Mouse (Mus musculus) olfactory bulb, adult 2 months (tissue): ENCODE measurements around the gene Psd. TPM values are rescaled to one million over a fixed set of nuclear protein-coding genes. Genes with fewer than 3 reads are reported as not detected.

Source experiments
- H3K27ac ChIP-seq: fragments of 200-500 bp; 2 replicates; pipeline ENCODE4 v1.5.1; 2012; ENCODE audit warnings: low read depth, low read length; ENCODE audit not compliant: insufficient read depth
- H3K4me1 ChIP-seq: fragments of 200-500 bp; 2 replicates; pipeline ENCODE4 v1.6.1; 2012; ENCODE audit warnings: low read length; ENCODE audit not compliant: control insufficient read depth, insufficient read depth
- H3K4me3 ChIP-seq: fragments of 200-500 bp; 2 replicates; pipeline ENCODE4 v1.5.1; 2012; ENCODE audit warnings: mild to moderate bottlenecking, low read depth, low read length, moderate library complexity; ENCODE audit not compliant: insufficient read depth
- CTCF ChIP-seq: fragments of 200-500 bp; IDR thresholded peaks from 2 replicates; pipeline ENCODE4 v1.5.1; 2012; ENCODE audit warnings: low read depth, mild to moderate bottlenecking, low read length, moderate library complexity; ENCODE audit not compliant: insufficient read depth
- POLR2A ChIP-seq: fragments of 200-500 bp; IDR thresholded peaks from 2 replicates; pipeline ENCODE4 v1.6.1; 2012; ENCODE audit warnings: mild to moderate bottlenecking, low read depth, low read length, moderate library complexity; ENCODE audit not compliant: insufficient read depth
- WGBS: fragments of 180-500 bp; shearing (Covaris S2); methylation state at CpG from one replicate; pipeline ENCODE4 v1.1.7; 2018; 5-methylcytosine and 5-hydroxymethylcytosine counted together
- polyA plus RNA-seq: library from polyadenylated mRNA; stranded (reverse); fragments of >200 nt; gene quantifications from 2 replicates; pipeline ENCODE4 v1.2.4, GENCODE M21; 2012; ENCODE audit warnings: low replicate concordance; ENCODE audit not compliant: missing spikeins, insufficient read depth, insufficient read length

The Psd gene
- polyA plus RNA-seq, 1 experiment = not detected

- no peak overlapping the region for H3K4me3 ChIP-seq
- peaks cover 28% of the 10 kb centered on the region for H3K4me1 ChIP-seq
- TF ChIP-seq POLR2A (no peak), CTCF (no peak)
- no peak overlapping the region for H3K27ac ChIP-seq
- 78% methylated on average over 21 of the region's 21 CpGs for whole genome bisulfite sequencing
Measured at GRCm38 (mm10) chr19:46309651-46310305, 17.2 kb downstream of the Psd start.

GRCm38 (mm10) chr19:46308706-46309435, 18.1 kb downstream of the Psd start:
- H3K27ac ChIP-seq = 0 out of 2 replicates have a peak overlapping the region, but pooled peaks have one; percentile 40
- 3% methylated on average over 47 of the region's 47 CpGs for WGBS
- H3K4me3 ChIP-seq = peak overlapping the region; percentile 65

GRCm38 (mm10) chr19:46308303-46308702, 18.7 kb downstream of the Psd start:
- WGBS = 77% methylated on average over 16 of the region's 16 CpGs
- no peak overlapping the region for H3K4me3 ChIP-seq
- H3K4me1 ChIP-seq = peaks cover 28% of the 10 kb centered on the region
- H3K27ac ChIP-seq = no peak overlapping the region
- TF ChIP-seq POLR2A (no peak), CTCF (no peak)

More at GRCm38 (mm10) chr19:46308706-46309435, 18.1 kb downstream of the Psd start:
- H3K4me1 ChIP-seq = peaks cover 28% of the 10 kb centered on the region
- TF ChIP-seq CTCF (peak; percentile 81), POLR2A (peak; percentile 23; the same call in 1 of the 2 replicates)

GRCm38 (mm10) chr19:46307781-46308180, 19.2 kb downstream of the Psd start:
- Histone ChIP-seq H3K4me1 (peaks cover 28% of the 10 kb centered on the region), H3K27ac (no peak overlapping the region), H3K4me3 (no peak overlapping the region)
- 89% methylated on average over 16 of the region's 16 CpGs for WGBS
- TF ChIP-seq CTCF = no peak
- no peak for TF ChIP-seq POLR2A

- peaks cover 28% of the 10 kb centered on the region for H3K4me1 ChIP-seq
- TF ChIP-seq POLR2A (no peak), CTCF (no peak)
- no peak overlapping the region for H3K4me3 ChIP-seq
- no peak overlapping the region for H3K27ac ChIP-seq
- WGBS = 91% methylated on average over 9 of the region's 9 CpGs
Measured at GRCm38 (mm10) chr19:46306751-46307289, 20.1 kb downstream of the Psd start.

GRCm38 (mm10) chr19:46306268-46306610, 20.7 kb downstream of the Psd start:
- 75% methylated on average over 5 of the region's 5 CpGs for WGBS
- H3K4me1 ChIP-seq = peaks cover 28% of the 10 kb centered on the region
- H3K27ac ChIP-seq = no peak overlapping the region
- no peak for TF ChIP-seq CTCF
- TF ChIP-seq POLR2A = no peak
- no peak overlapping the region for H3K4me3 ChIP-seq

- H3K27ac ChIP-seq = no peak overlapping the region
Measured at GRCm38 (mm10) chr19:46305432-46306267, 21.3 kb downstream of the Psd start.

GRCm38 (mm10) chr19:46304908-46305333, 22.0 kb downstream of the Psd start:
- Histone ChIP-seq H3K4me3 (peak overlapping the region; percentile 57), H3K4me1 (peaks cover 28% of the 10 kb centered on the region), H3K27ac (no peak overlapping the region)
- WGBS = 2% methylated on average over 34 of the region's 34 CpGs
- TF ChIP-seq CTCF (no peak), POLR2A (no peak)

More at GRCm38 (mm10) chr19:46305432-46306267, 21.3 kb downstream of the Psd start:
- WGBS = 8% methylated on average over 38 of the region's 43 CpGs
- Histone ChIP-seq H3K4me1 (peaks cover 28% of the 10 kb centered on the region), H3K4me3 (peak overlapping the region; percentile 57)
- TF ChIP-seq CTCF = no peak
- no peak for TF ChIP-seq POLR2A
